Mouse (Mus musculus): Measurements from ENCODE around the gene Krtap29-1.

- TF ChIP-seq ZC3H11A (IDR thresholded peaks at IDR 0.05; ENCODE audit: borderline replicate concordance, low read depth, low read length): no peak
- TF ChIP-seq HCFC1 (IDR thresholded peaks at IDR 0.05; ENCODE audit: borderline replicate concordance, insufficient read depth, low read length): no peak
- TF ChIP-seq ZNF384 (IDR thresholded peaks at IDR 0.05; ENCODE audit: low read depth, low read length): no peak
- TF ChIP-seq MAFK (IDR thresholded peaks at IDR 0.05; ENCODE audit: insufficient read depth, low read depth, low read length): no peak
- TF ChIP-seq CHD2 (IDR thresholded peaks at IDR 0.05; ENCODE audit: low read depth, low read length): no peak
Observed at GRCm38 (mm10) chr11:99978953-99979352, at the start of gene Krtap29-1.
